Mouse (Mus musculus) heart, adult 2 months (tissue): ENCODE data around the gene Psapl1. TPM values are rescaled to one million over a fixed set of nuclear protein-coding genes. Genes with fewer than 3 reads are reported as not detected.
"Not testable (repeated sequence)": the region's sequence is repeated elsewhere in the genome, so short reads cannot be mapped to it uniquely, and the experiment has no call there.

Experiments
- DNase-seq, 2 experiments: peaks; one replicate each; pipeline ENCODE4 v3.0.0; 2021
- H3K27ac ChIP-seq: fragments of 200-600 bp; 2 replicates; pipeline ENCODE4 v1.8.1; 2022
- H3K27me3 ChIP-seq: fragments of 200-500 bp; 2 replicates; pipeline ENCODE4 v1.6.1; 2012; ENCODE audit warnings: mild to moderate bottlenecking, low read length, inconsistent platforms, mixed read lengths; ENCODE audit not compliant: control insufficient read depth, insufficient read depth
- H3K36me3 ChIP-seq: fragments of 200-500 bp; 2 replicates; pipeline ENCODE4 v1.6.1; 2012; ENCODE audit warnings: low read length, inconsistent platforms; ENCODE audit not compliant: control insufficient read depth, insufficient read depth
- H3K4me1 ChIP-seq: fragments of 200-500 bp; 2 replicates; pipeline ENCODE4 v1.6.1; 2011; ENCODE audit warnings: low read length; ENCODE audit not compliant: control insufficient read depth, insufficient read depth
- H3K4me3 ChIP-seq: fragments of 200-600 bp; 2 replicates; pipeline ENCODE4 v1.8.1; 2022
- H3K79me2 ChIP-seq: fragments of 200-500 bp; replicated peaks from 2 replicates; pipeline ENCODE4 v1.6.1; 2012; ENCODE audit warnings: mild to moderate bottlenecking, inconsistent platforms, low read length, moderate library complexity, mixed read lengths; ENCODE audit not compliant: control insufficient read depth, insufficient read depth
- H3K9ac ChIP-seq: fragments of 200-500 bp; 2 replicates; pipeline ENCODE4 v1.6.1; 2012; ENCODE audit warnings: low read depth, mild to moderate bottlenecking, control low read depth, inconsistent platforms, low read length, mixed read lengths
- CTCF ChIP-seq: fragments of 200-600 bp; IDR thresholded peaks from 2 replicates; pipeline ENCODE4 v1.8.1; 2022; ENCODE audit warnings: antibody characterized with exemption, mild to moderate bottlenecking, moderate library complexity
- EP300 ChIP-seq: fragments of 200-500 bp; IDR thresholded peaks from 2 replicates; pipeline ENCODE4 v1.6.1; 2011; ENCODE audit warnings: low read depth, low read length, control low read depth; ENCODE audit not compliant: insufficient read depth
- POLR2A ChIP-seq: fragments of 200-500 bp; IDR thresholded peaks from 2 replicates; pipeline ENCODE4 v1.6.1; 2011; ENCODE audit warnings: mild to moderate bottlenecking, low read depth, low read length, control low read depth; ENCODE audit not compliant: insufficient read depth
- WGBS: fragments of 180-500 bp; shearing (Covaris S2); methylation state at CpG from one replicate; pipeline ENCODE4 v1.1.7; 2018; 5-methylcytosine and 5-hydroxymethylcytosine counted together
- intact Hi-C: fragments of 180-260 bp; cut with DNase I; formaldehyde crosslinking; loops from one replicate; pipeline ENCODE4 v1.15.1; 2025
- polyA plus RNA-seq: library from polyadenylated mRNA; depleted of rRNA; stranded (reverse); fragments of >200 nt; gene quantifications from 2 replicates; pipeline ENCODE4 v1.2.3, GENCODE M21; 2012
- total RNA-seq, 2 experiments: library from RNA; stranded (reverse); gene quantifications; 2 replicates each; pipeline ENCODE4 v1.2.3; 2021

Gene Psapl1
- total and polyA plus RNA-seq, 3 experiments = 0.06 TPM; not detected in 2

GRCm38 (mm10) chr5:36228405-36229370, 24.9 kb downstream of the Psapl1 start:
- Histone ChIP-seq H3K27me3 (no peaks in the 10 kb centered on the region), H3K4me3 (no peak overlapping the region), H3K36me3 (no peaks in the 10 kb centered on the region), H3K79me2 (no peaks in the 10 kb centered on the region), H3K27ac (no peak overlapping the region), H3K4me1 (no peaks in the 10 kb centered on the region), H3K9ac (no peak overlapping the region)
- TF ChIP-seq CTCF (no peak), POLR2A (no peak), EP300 (no peak)
- 83% methylated on average over 23 of the region's 23 CpGs for WGBS
- DNase-seq = no peak
- intact Hi-C loops = no loop called here

GRCm38 (mm10) chr5:36230301-36230780, 26.5 kb downstream of the Psapl1 start:
- TF ChIP-seq EP300 (no peak), POLR2A (no peak), CTCF (no peak)
- WGBS = 86% methylated on average over 9 of the region's 9 CpGs
- no peaks in the 10 kb centered on the region for H3K36me3 ChIP-seq
- intact Hi-C loops = no loop called here
- no peak overlapping the region for H3K27ac ChIP-seq
- no peak overlapping the region for H3K9ac ChIP-seq
- no peaks in the 10 kb centered on the region for H3K27me3 ChIP-seq
- no peak for DNase-seq
- H3K4me1 ChIP-seq = no peaks in the 10 kb centered on the region
- no peaks in the 10 kb centered on the region for H3K79me2 ChIP-seq
- H3K4me3 ChIP-seq = no peak overlapping the region

GRCm38 (mm10) chr5:36237526-36237925, 33.7 kb downstream of the Psapl1 start:
- H3K4me3 ChIP-seq, H3K9ac ChIP-seq, intact Hi-C loops, H3K4me1 ChIP-seq, H3K27me3 ChIP-seq, H3K79me2 ChIP-seq, H3K27ac ChIP-seq, DNase-seq, H3K36me3 ChIP-seq: not testable (repeated sequence)
- WGBS = 91% methylated on average over 8 of the region's 10 CpGs

- Histone ChIP-seq H3K27me3 (no peaks in the 10 kb centered on the region), H3K36me3 (no peaks in the 10 kb centered on the region), H3K79me2 (no peaks in the 10 kb centered on the region), H3K9ac (no peak overlapping the region), H3K4me1 (no peaks in the 10 kb centered on the region; the same call in 1 of the 2 replicates), H3K4me3 (no peak overlapping the region), H3K27ac (no peak overlapping the region)
- TF ChIP-seq POLR2A = no peak
- TF ChIP-seq CTCF = no peak
- TF ChIP-seq EP300 = no peak
- WGBS = 84% methylated on average over 3 of the region's 3 CpGs
- DNase-seq = no peak
- intact Hi-C loops = no loop called here
Observed at GRCm38 (mm10) chr5:36248022-36248421, 44.2 kb downstream of the Psapl1 start.

GRCm38 (mm10) chr5:36252746-36253504, 49.1 kb downstream of the Psapl1 start:
- TF ChIP-seq POLR2A (no peak), EP300 (no peak), CTCF (no peak)
- H3K4me1 ChIP-seq = no peaks in the 10 kb centered on the region
- H3K27me3 ChIP-seq = no peaks in the 10 kb centered on the region
- H3K36me3 ChIP-seq = no peaks in the 10 kb centered on the region
- H3K79me2 ChIP-seq = no peaks in the 10 kb centered on the region
- H3K27ac ChIP-seq = no peak overlapping the region
- 81% methylated on average over 17 of the region's 17 CpGs for WGBS
- intact Hi-C loops = no loop called here
- DNase-seq = peak in 1 of 2 experiments; percentile 6
- H3K9ac ChIP-seq = no peak overlapping the region
- no peak overlapping the region for H3K4me3 ChIP-seq
